Mouse (Mus musculus): Measurements from ENCODE around the gene Mfsd11.
A peak's percentile ranks its signal among the peaks of the same experiment; 100 is the strongest.

GRCm38 (mm10) chr11:116826550-116827504 lies 25.4 kb upstream of the Mfsd11 start:
- no peak for TF ChIP-seq CHD2 (IDR thresholded peaks at IDR 0.05; ENCODE audit: low read length)
- no peak for TF ChIP-seq SIN3A (IDR thresholded peaks at IDR 0.05; ENCODE audit: low read length)
- TF ChIP-seq ZNF384 (IDR thresholded peaks at IDR 0.05; ENCODE audit: low read depth, low read length), result no peak
- TF ChIP-seq GATA1 (IDR thresholded peaks at IDR 0.05; ENCODE audit: low read depth, low read length), result no peak
- no peak for TF ChIP-seq CTCF (IDR thresholded peaks at IDR 0.05 in 2 of 3, conservative IDR thresholded peaks at IDR 0.05 in 1 of 3; ENCODE audit: control insufficient read depth in 1 of 3, insufficient read depth in 1 of 3, low read depth in 2 of 3, low read length in 3 of 3, poor library complexity in 1 of 3, severe bottlenecking in 1 of 3)
- no peak for TF ChIP-seq POLR2A (IDR thresholded peaks at IDR 0.05; ENCODE audit: control insufficient read depth in 1 of 2, insufficient read depth in 1 of 2, low read depth in 1 of 2, low read length in 2 of 2, poor library complexity in 1 of 2)
- TF ChIP-seq TCF12 (IDR thresholded peaks at IDR 0.05; ENCODE audit: low read depth, low read length), result no peak
- no peak for TF ChIP-seq KAT2A (conservative IDR thresholded peaks at IDR 0.05; ENCODE audit: low read depth, low read length)
- no peak for TF ChIP-seq EP300 (IDR thresholded peaks at IDR 0.05; ENCODE audit: low read depth in 1 of 2, low read length in 2 of 2)
- no peak for TF ChIP-seq MAFK (IDR thresholded peaks at IDR 0.05; ENCODE audit: borderline replicate concordance, low read depth, low read length)
- TF ChIP-seq MXI1 (IDR thresholded peaks at IDR 0.05; ENCODE audit: low read depth, low read length), result no peak; the same call in 1 of the 2 replicates
- no peak for TF ChIP-seq CHD1 (IDR thresholded peaks at IDR 0.05; ENCODE audit: low read depth, low read length)
- 0 out of 2 replicates have a peak, but pooled peaks have one; percentile 33 for TF ChIP-seq MAX (IDR thresholded peaks at IDR 0.05; ENCODE audit: low read length)
